Mouse (Mus musculus) urinary bladder, postnatal 4 days (tissue): ENCODE data around the gene Nr4a2.

ENCODE experiments used
- DNase-seq, 2 experiments: peaks; one replicate each; pipeline ENCODE4 v3.0.0; 2021 to 2022; ENCODE audit warnings: low spot score in 2 of 2

Gene Nr4a2

GRCm38 (mm10) chr2:57111791-57112538 is 11.8 kb downstream of the Nr4a2 start:
- DNase-seq = no peak

- no peak for DNase-seq
Observed at GRCm38 (mm10) chr2:57111011-57111790, 12.6 kb downstream of the Nr4a2 start.

- DNase-seq = no peak
Observed at GRCm38 (mm10) chr2:57110401-57110800, 13.4 kb downstream of the Nr4a2 start.

GRCm38 (mm10) chr2:57109926-57110325 is 13.9 kb downstream of the Nr4a2 start:
- no peak for DNase-seq

GRCm38 (mm10) chr2:57109301-57109700 is 14.5 kb downstream of the Nr4a2 start:
- no peak for DNase-seq

GRCm38 (mm10) chr2:57108349-57108930 is 15.4 kb downstream of the Nr4a2 start:
- DNase-seq = no peak

- no peak for DNase-seq
Observed at GRCm38 (mm10) chr2:57105401-57105800, 18.4 kb downstream of the Nr4a2 start.

GRCm38 (mm10) chr2:57104731-57105130 is 19.1 kb downstream of the Nr4a2 start:
- DNase-seq = no peak

- no peak for DNase-seq
Observed at GRCm38 (mm10) chr2:57103845-57104660, 19.8 kb downstream of the Nr4a2 start.

- no peak for DNase-seq
Observed at GRCm38 (mm10) chr2:57102856-57103844, 20.7 kb downstream of the Nr4a2 start.

GRCm38 (mm10) chr2:57102091-57102855 is 21.5 kb downstream of the Nr4a2 start:
- no peak for DNase-seq

- no peak for DNase-seq
Observed at GRCm38 (mm10) chr2:57100241-57100640, 23.6 kb downstream of the Nr4a2 start.

- DNase-seq = no peak
Observed at GRCm38 (mm10) chr2:57072452-57072851, 51.4 kb downstream of the Nr4a2 start.

- no peak for DNase-seq
Observed at GRCm38 (mm10) chr2:57063480-57063879, 60.3 kb downstream of the Nr4a2 start.
